Mouse (Mus musculus) intestine, embryonic 15.5 days (tissue): ENCODE measurements at regions not wholly inside any gene's neighbourhood (a gene's known extent, or its start where the extent isn't known, plus 50 kb on each side); places are given as distances from the start of the nearest gene placed in this dataset.
"Not testable (repeated sequence)": the region's sequence is repeated elsewhere in the genome, so short reads cannot be mapped to it uniquely, and the experiment has no call there.

Experiments used
- ATAC-seq: fragments of 200-750 bp; cut with Nextera tagmentation; 2 replicates; pipeline ENCODE4 v1.8.0; 2017; ENCODE audit warnings: moderate TSS enrichment, moderate library complexity
- H3K27ac ChIP-seq: fragments of 300-500 bp; sonication (generic); 2 replicates; pipeline ENCODE4 v1.5.1; 2015; ENCODE audit warnings: mild to moderate bottlenecking, inconsistent platforms
- H3K27me3 ChIP-seq: fragments of 300-500 bp; sonication (generic); replicated peaks from 2 replicates; pipeline ENCODE4 v1.6.1; 2015; ENCODE audit warnings: inconsistent platforms
- H3K36me3 ChIP-seq: fragments of 300-500 bp; sonication (generic); 2 replicates; pipeline ENCODE4 v1.6.1; 2015; ENCODE audit warnings: inconsistent platforms
- H3K4me1 ChIP-seq: fragments of 300-500 bp; sonication (generic); replicated peaks from 2 replicates; pipeline ENCODE4 v1.6.1; 2015; ENCODE audit warnings: inconsistent platforms
- H3K4me2 ChIP-seq: fragments of 300-500 bp; sonication (generic); replicated peaks from 2 replicates; pipeline ENCODE4 v1.6.1; 2015; ENCODE audit warnings: mild to moderate bottlenecking, inconsistent platforms
- H3K4me3 ChIP-seq: fragments of 300-500 bp; sonication (generic); replicated peaks from 2 replicates; pipeline ENCODE4 v1.5.1; 2015; ENCODE audit warnings: inconsistent platforms
- H3K9ac ChIP-seq: fragments of 300-500 bp; sonication (generic); 2 replicates; pipeline ENCODE4 v1.6.1; 2015; ENCODE audit warnings: inconsistent platforms
- H3K9me3 ChIP-seq: fragments of 300-500 bp; sonication (generic); 2 replicates; pipeline ENCODE4 v1.6.1; 2016; ENCODE audit warnings: inconsistent platforms
- WGBS: fragments of 180-500 bp; shearing (Covaris S2); methylation state at CpG from one replicate; pipeline ENCODE4 v1.1.7; 2015; 5-methylcytosine and 5-hydroxymethylcytosine counted together

DNA sequence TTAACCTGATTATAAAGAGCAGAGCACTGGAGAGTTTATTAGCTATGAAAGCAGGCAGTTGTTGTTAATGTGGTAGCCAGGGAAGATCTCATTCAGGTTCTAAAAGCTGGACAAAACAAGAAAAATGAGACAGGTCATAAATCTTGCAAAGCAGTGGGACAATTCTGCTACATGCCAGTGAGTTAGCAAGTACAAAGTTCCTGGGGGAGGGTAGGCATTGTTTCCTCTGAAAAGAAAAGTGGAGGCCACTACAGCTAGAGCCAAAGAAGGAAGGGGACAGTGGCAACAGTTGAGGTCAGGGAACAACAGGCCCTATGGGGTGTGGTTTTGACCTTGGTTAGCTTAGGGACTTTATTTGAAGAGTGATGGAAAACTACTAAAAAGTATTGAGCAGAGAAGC, 364.2 kb downstream of the Hdgfl1 start:
- H3K9ac ChIP-seq = no peak overlapping the region
- no peak overlapping the region for H3K4me3 ChIP-seq
- ATAC-seq = no peak
- H3K4me2 ChIP-seq = no peak overlapping the region
- H3K36me3 ChIP-seq = no peaks in the 10 kb centered on the region
- H3K4me1 ChIP-seq = no peaks in the 10 kb centered on the region
- H3K27me3 ChIP-seq = no peaks in the 10 kb centered on the region
- H3K9me3 ChIP-seq = no peaks in the 10 kb centered on the region
- no peak overlapping the region for H3K27ac ChIP-seq

DNA sequence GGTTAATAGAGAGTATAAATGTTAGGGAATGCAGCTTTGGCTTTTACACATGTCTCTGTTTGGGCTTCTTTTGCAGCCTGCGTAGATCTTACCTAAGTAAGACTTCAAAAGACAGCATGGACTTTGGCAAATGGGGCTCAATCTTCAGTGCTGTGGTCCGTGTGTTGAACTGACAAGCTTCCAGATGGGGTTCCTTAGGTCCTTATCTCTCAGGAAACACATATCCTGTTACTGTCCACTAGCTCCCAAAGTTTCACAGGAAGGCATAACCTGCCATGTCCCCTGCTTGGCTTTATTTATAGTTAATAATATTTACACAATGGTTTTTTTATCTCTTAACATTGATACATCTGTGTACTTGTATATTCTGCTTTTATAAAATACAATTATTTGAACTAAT, 365.3 kb downstream of the Hdgfl1 start:
- H3K4me3 ChIP-seq = no peak overlapping the region
- ATAC-seq = no peak
- WGBS = 60% methylated on average over 2 of the region's 2 CpGs
- no peak overlapping the region for H3K27ac ChIP-seq
- H3K9me3 ChIP-seq = no peaks in the 10 kb centered on the region
- no peaks in the 10 kb centered on the region for H3K4me1 ChIP-seq
- H3K36me3 ChIP-seq = no peaks in the 10 kb centered on the region
- H3K27me3 ChIP-seq = no peaks in the 10 kb centered on the region
- H3K9ac ChIP-seq = no peak overlapping the region
- H3K4me2 ChIP-seq = no peak overlapping the region

DNA sequence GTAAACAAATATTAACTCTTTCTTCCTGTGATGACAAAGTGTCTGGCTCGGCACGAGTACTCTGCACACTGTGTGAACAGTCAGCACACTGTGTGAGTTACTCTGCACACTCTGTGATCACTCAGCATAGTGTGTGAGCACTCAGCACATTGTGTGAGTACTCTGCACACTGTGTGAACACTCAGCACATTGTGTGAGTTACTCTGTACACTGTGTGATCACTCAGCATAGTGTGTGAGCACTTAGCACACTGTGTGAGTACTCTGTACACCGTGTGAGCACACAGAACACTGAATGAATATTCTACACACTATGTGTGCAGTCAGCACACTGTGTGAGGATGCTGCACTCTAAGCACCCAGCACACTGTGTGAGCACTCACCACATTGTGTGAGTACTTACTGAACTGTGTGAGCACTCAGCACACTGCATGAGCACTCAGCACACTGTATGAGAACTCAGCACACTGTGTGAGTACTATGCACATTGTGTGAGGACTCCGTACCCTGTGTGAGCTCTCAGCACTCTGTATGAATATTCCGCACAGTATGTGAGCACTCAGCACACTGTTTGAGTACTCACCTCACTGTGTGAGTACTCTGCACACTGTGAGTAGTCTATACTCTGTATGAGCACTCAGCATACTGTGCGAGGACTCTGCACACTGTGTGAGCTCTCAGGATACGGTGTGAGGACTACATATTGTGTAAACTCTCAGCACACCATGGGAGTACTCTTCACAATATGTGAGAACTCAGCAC, 381.9 kb downstream of the Hdgfl1 start:
- no peaks in the 10 kb centered on the region for H3K4me1 ChIP-seq
- no peaks in the 10 kb centered on the region for H3K27me3 ChIP-seq
- H3K36me3 ChIP-seq = no peaks in the 10 kb centered on the region
- H3K9me3 ChIP-seq = no peaks in the 10 kb centered on the region
- no peak overlapping the region for H3K9ac ChIP-seq
- no peak overlapping the region for H3K27ac ChIP-seq
- 81% methylated on average over 7 of the region's 7 CpGs for WGBS
- H3K4me3 ChIP-seq = no peak overlapping the region
- no peak overlapping the region for H3K4me2 ChIP-seq
- ATAC-seq = no peak

DNA sequence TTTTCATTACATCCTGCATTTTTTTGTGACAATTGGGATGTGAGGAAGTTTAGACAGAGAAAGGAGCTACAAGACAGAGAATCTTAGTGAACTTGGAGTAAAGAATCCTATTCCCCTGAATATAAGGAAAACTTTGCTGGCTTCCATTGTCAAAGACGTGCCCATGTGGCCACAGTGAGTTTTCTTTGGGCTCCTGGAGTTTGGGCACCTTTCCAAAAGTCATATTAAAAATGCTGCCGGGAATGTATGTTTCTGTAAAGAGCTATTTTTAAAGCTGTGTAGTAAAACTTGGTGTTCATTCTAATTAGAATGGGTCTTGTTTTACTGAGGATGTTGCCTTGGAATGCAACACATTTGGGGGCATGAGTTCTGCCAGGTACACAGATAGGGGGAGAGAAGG, 387.3 kb downstream of the Hdgfl1 start:
- Histone ChIP-seq H3K27ac (no peak overlapping the region), H3K9ac (no peak overlapping the region), H3K27me3 (no peaks in the 10 kb centered on the region), H3K36me3 (no peaks in the 10 kb centered on the region), H3K4me1 (no peaks in the 10 kb centered on the region), H3K4me2 (no peak overlapping the region), H3K9me3 (no peaks in the 10 kb centered on the region), H3K4me3 (no peak overlapping the region)
- WGBS = 41% methylated on average over 2 of the region's 2 CpGs
- no peak for ATAC-seq

DNA sequence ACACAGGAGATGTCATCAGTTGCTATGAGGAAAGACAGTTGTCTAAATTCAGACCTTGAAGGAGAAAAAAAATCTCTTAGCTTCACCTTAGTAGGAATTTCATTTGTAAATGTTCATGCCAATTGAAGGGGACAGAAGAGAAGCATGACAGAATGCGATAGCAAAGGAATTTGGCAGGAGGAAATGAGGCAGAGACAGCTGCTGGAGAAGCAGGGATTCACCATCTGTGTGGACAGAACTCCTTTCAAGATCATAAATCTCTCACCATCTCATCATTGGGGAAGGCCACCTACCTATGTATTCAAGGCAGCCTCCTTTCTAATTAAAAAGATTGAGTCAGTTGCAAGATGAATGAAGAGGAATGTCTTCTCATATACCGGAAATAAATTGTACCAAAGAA, 387.8 kb downstream of the Hdgfl1 start:
- Histone ChIP-seq H3K4me2 (no peak overlapping the region), H3K9ac (no peak overlapping the region), H3K4me1 (no peaks in the 10 kb centered on the region), H3K27ac (no peak overlapping the region), H3K36me3 (no peaks in the 10 kb centered on the region), H3K27me3 (no peaks in the 10 kb centered on the region), H3K9me3 (no peaks in the 10 kb centered on the region), H3K4me3 (no peak overlapping the region)
- no peak for ATAC-seq
- 47% methylated on average over 2 of the region's 2 CpGs for WGBS

DNA sequence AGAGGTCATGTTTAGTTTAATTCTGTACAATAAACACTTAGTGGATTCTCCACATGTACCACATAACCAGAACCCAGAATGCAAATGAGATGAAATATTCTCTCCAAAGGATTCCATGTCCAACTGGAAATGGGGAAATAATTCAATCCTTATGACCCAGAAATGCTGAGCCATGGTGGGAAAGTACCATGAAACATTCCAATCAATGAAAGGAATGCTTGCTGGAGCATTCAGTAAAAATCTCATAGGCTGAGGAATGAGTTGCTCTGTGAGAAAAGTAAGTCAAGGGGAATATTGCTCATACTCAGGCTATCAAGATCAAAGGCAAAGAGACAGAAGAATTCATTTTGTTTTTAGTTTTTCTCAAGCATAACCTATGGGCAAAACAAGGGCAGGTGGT, 394.4 kb downstream of the Hdgfl1 start:
- no peaks in the 10 kb centered on the region for H3K27me3 ChIP-seq
- ATAC-seq = no peak
- H3K4me3 ChIP-seq = no peak overlapping the region
- no peaks in the 10 kb centered on the region for H3K36me3 ChIP-seq
- H3K27ac ChIP-seq = no peak overlapping the region
- H3K4me1 ChIP-seq = no peaks in the 10 kb centered on the region
- no peak overlapping the region for H3K9ac ChIP-seq
- H3K9me3 ChIP-seq = no peaks in the 10 kb centered on the region
- H3K4me2 ChIP-seq = no peak overlapping the region

DNA sequence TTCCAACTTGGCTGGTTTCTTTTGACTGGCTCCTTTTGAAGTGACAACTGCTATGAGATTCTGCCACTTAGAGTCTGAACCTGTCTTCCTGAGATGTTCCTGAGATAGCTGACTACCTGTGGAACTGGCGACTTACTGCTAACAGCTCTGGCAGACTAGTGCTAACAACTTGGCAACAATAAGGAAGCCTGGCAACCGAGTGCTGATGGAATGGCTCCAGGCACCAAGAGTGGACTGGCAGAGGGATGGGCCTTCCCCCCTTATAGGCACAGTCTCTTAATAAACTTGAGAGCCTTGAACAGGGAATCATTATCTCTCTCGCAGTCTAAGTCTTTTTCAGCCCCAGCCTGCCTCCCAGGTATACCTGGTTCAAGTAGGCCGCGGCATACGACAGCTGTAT, 404.1 kb downstream of the Hdgfl1 start:
- WGBS = 89% methylated on average over 6 of the region's 6 CpGs
- not testable (repeated sequence) for ATAC-seq

DNA sequence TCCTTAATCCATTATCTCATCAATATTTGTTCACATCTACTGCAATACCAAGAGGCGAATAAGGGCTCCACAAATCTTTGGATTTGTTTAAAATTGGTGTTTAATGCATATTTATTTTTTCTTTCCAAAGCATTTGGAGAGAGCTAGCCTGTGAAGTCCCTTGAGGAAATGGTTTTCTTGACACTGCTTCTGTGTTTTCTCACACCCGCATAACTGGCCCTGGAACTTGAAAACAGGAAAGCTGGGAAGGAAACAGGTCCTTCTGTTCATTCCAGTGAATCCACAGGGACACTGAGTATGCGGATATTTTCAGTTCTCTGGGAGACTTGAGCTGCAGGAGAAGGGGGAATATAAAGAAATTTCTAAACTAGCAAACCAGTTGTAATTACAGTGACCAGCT, 413.6 kb downstream of the Hdgfl1 start:
- Histone ChIP-seq H3K4me2 (no peak overlapping the region), H3K27ac (no peak overlapping the region), H3K9me3 (no peaks in the 10 kb centered on the region), H3K4me1 (no peaks in the 10 kb centered on the region), H3K27me3 (no peaks in the 10 kb centered on the region), H3K4me3 (no peak overlapping the region), H3K36me3 (no peaks in the 10 kb centered on the region), H3K9ac (no peak overlapping the region)
- 36% methylated on average over 3 of the region's 3 CpGs for WGBS
- no peak for ATAC-seq

More for the DNA sequence above, 404.1 kb downstream of the Hdgfl1 start:
- H3K36me3 ChIP-seq, H3K9ac ChIP-seq, H3K9me3 ChIP-seq, H3K4me3 ChIP-seq, H3K4me2 ChIP-seq, H3K27ac ChIP-seq, H3K27me3 ChIP-seq, H3K4me1 ChIP-seq: not testable (repeated sequence)

DNA sequence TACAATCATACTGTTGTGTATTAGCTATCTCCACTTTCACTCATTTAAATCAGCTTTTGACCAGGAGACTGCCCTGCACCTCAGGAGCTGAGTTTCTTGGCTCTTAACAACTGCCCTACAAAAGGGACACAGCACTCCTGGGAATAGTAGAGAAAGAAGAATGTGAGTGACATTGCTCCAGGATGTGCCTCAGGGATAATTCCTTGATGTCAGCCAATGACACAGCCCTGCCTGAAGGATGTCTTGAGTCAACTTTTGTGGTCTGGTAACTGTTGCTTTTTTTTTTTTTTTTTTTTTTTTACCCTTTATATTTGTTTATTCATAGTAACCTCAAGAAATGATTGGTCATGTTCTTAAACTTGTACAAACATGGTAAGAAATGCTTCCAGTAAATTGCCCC, 415.5 kb downstream of the Hdgfl1 start:
- no peak for ATAC-seq

DNA sequence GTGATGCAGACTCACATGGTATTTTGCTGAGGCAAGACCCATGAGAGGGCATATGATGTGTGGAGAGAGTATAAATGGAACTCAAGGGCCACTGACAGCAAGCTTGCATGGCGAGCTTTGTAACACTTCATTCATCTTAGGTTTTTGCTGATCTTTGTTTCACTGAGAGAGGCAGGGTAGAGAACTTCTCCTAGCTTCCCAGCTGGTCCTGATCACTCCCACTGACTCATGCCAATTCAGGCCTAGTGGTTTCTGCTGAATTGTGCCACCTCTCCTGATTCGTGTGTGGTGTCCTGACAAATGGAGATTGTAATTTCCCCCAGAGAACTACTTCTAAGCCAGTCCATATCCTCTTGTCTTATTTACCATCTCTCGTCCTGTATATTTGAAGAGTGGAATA, 419.5 kb downstream of the Hdgfl1 start:
- H3K9ac ChIP-seq = no peak overlapping the region
- H3K36me3 ChIP-seq = no peaks in the 10 kb centered on the region
- no peaks in the 10 kb centered on the region for H3K9me3 ChIP-seq
- no peak for ATAC-seq
- WGBS = 83% methylated on average over 3 of the region's 3 CpGs
- H3K4me1 ChIP-seq = no peaks in the 10 kb centered on the region
- no peak overlapping the region for H3K4me2 ChIP-seq
- no peaks in the 10 kb centered on the region for H3K27me3 ChIP-seq
- H3K27ac ChIP-seq = no peak overlapping the region
- H3K4me3 ChIP-seq = no peak overlapping the region

More for the DNA sequence above, 415.5 kb downstream of the Hdgfl1 start:
- Histone ChIP-seq H3K9me3 (no peaks in the 10 kb centered on the region), H3K9ac (no peak overlapping the region), H3K27ac (no peak overlapping the region), H3K36me3 (no peaks in the 10 kb centered on the region), H3K4me2 (no peak overlapping the region), H3K4me1 (no peaks in the 10 kb centered on the region), H3K27me3 (no peaks in the 10 kb centered on the region), H3K4me3 (no peak overlapping the region)

DNA sequence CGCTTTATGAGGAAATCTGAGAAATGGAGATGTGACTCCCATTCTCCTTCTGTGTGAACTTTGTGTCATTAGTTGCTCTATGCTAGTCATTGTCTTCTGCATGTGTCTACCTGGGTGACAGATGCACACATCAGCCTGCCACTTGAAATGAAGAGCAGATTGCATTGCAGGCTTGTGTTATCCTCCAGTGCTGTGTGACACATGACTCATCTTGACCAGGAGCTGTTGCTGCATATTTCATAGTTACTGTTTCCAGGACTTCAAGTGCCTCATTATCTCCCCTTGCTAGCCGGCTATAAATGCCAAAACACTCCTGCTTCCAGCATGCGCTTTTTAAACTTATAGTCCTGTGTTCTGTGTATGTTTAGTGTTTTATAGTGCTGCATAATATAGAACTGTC, 431.2 kb downstream of the Hdgfl1 start:
- H3K9me3 ChIP-seq = no peaks in the 10 kb centered on the region
- H3K4me2 ChIP-seq = no peak overlapping the region
- H3K4me1 ChIP-seq = no peaks in the 10 kb centered on the region
- ATAC-seq = no peak
- no peak overlapping the region for H3K4me3 ChIP-seq
- no peaks in the 10 kb centered on the region for H3K36me3 ChIP-seq
- H3K9ac ChIP-seq = no peak overlapping the region
- no peak overlapping the region for H3K27ac ChIP-seq
- 49% methylated on average over 3 of the region's 3 CpGs for WGBS
- H3K27me3 ChIP-seq = no peaks in the 10 kb centered on the region

DNA sequence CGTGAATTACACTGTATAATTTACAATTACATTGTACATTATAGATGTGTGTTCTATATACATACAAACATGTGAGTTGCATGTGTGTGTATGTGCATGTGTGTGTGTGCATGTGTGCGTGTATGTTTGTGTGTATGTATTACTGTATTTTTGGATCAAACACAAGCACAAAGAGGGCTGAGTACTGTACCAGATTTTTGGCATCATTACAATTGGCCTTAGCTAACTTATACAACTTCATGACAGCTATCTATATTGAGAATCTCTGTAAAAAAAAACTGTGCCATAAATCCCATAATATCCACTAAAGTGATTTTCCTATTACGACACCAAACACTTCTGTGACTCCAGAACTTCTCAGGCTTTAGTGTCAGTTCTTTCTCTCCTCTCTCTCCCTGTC, 444.9 kb downstream of the Hdgfl1 start:
- Histone ChIP-seq H3K27ac (no peak overlapping the region), H3K36me3 (no peaks in the 10 kb centered on the region), H3K9ac (no peak overlapping the region), H3K4me2 (no peak overlapping the region), H3K9me3 (no peaks in the 10 kb centered on the region), H3K27me3 (no peaks in the 10 kb centered on the region), H3K4me3 (no peak overlapping the region), H3K4me1 (no peaks in the 10 kb centered on the region)
- no peak for ATAC-seq
- WGBS = 78% methylated on average over 3 of the region's 3 CpGs

DNA sequence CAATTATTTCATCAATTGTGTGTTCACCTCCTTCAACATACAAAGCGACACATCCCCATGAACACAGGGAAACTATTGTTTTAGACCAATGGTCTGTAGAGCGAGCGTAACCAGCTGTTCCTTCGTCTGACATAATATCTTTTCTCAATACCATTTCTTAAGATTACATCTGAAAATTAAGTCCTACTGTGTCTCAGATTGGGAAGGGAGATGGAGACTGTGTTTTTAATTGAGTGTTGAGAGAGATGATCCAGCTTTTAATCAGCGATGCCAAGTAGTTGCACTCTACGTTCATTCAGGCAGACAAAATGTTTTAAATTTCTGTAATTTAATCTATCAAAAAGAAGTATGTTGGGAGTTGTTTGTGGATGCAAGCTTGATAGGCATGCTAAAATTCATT, 445.3 kb downstream of the Hdgfl1 start:
- H3K27me3 ChIP-seq = no peaks in the 10 kb centered on the region
- 89% methylated on average over 6 of the region's 6 CpGs for WGBS
- no peak overlapping the region for H3K9ac ChIP-seq
- ATAC-seq = no peak
- no peaks in the 10 kb centered on the region for H3K4me1 ChIP-seq
- no peak overlapping the region for H3K4me3 ChIP-seq
- no peaks in the 10 kb centered on the region for H3K9me3 ChIP-seq
- no peak overlapping the region for H3K4me2 ChIP-seq
- H3K27ac ChIP-seq = no peak overlapping the region
- no peaks in the 10 kb centered on the region for H3K36me3 ChIP-seq
